Mouse (Mus musculus): ENCODE data around the gene Ccnl2.

GRCm38 (mm10) chr4:155784081-155784701 is 28.1 kb upstream of the Ccnl2 start:
- TF ChIP-seq POLR2A (IDR thresholded peaks at IDR 0.05; ENCODE audit: extremely low read depth, insufficient read depth, low read length) (0 out of 2 replicates have a peak, but pooled peaks have one; percentile 14), CTCF (IDR thresholded peaks at IDR 0.05; ENCODE audit: extremely low read depth, insufficient read depth, low read length) (peak; percentile 68)

Data from cortical plate, adult 2 months (tissue).